Mouse (Mus musculus): Measurements from ENCODE around the gene Sord.

DNA sequence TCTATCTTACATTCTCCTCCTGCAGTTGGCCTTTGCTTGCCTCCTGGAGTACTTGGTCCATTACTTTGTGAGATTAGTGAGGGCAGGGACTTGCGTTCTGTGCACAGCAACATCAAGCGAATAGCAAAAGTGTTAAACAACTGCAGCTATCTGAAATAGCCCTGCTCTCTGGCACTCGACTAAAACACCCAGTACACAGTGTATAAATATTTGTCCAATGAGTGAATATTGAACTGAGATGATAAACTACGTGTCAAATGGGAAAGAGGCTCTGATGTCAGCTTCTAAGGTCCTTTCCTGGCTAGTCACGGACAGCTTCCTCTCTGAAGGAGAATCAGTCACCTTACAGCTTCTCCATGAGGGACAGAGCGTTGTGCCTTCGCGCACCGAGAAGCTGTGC is 49.5 kb downstream of the Sord start:
- no peak for TF ChIP-seq CTCF (IDR thresholded peaks at IDR 0.05; ENCODE audit: low read depth)
- no peak for TF ChIP-seq EP300 (IDR thresholded peaks at IDR 0.05; ENCODE audit: low read depth)
